Comparison of ENCODE assay signal across 8 mouse cellular contexts in genomic region chr13:101692239-101692784, GRCm38 (mm10).
DNase-seq lines count a peak whose midpoint lies in the region; ATAC-seq and TF ChIP-seq lines count a peak whose summit lies in the region.

No protein-coding gene starts in this region.

- no peaks in the 10 kb centered on the region for H3K9me3 ChIP-seq in embryonic facial prominence, embryonic 13.5 days
- no peaks in the 10 kb centered on the region for H3K9me3 ChIP-seq in liver, embryonic 15.5 days (replicated peaks)

- DNase-seq in urinary bladder, postnatal 14 days (ENCODE audit: low spot score): peak; percentile 60
- DNase-seq in urinary bladder, adult 2 months (ENCODE audit: low spot score): no peak
- DNase-seq in heart, postnatal 4 days: peak; percentile 35
- DNase-seq in layer of hippocampus, adult 2 months (ENCODE audit: low spot score in 2 of 2): peak; percentile 79 to 81
- DNase-seq in right cerebral cortex, postnatal 14 days: peak; percentile 74
- no peak for DNase-seq in gastrocnemius, postnatal 25 days

- H3K4me2 ChIP-seq in embryonic facial prominence, embryonic 13.5 days: peak overlapping the region; percentile 85
- H3K4me2 ChIP-seq in liver, embryonic 15.5 days: peak overlapping the region; percentile 95

- H3K27ac ChIP-seq in embryonic facial prominence, embryonic 13.5 days: peak overlapping the region; percentile 40
- H3K27ac ChIP-seq in layer of hippocampus, adult 2 months: peak overlapping the region; percentile 95
- peak overlapping the region; percentile 95 for H3K27ac ChIP-seq in liver, embryonic 15.5 days (replicated peaks)

- peak; percentile 56; the same call in 1 of the 2 replicates for ATAC-seq in embryonic facial prominence, embryonic 13.5 days (ENCODE audit: insufficient number of reproducible peaks, insufficient read depth, low FRiP score, low TSS enrichment, low read depth)
- peak; percentile 74 for ATAC-seq in liver, embryonic 15.5 days (ENCODE audit: insufficient read depth)

- WGBS in embryonic facial prominence, embryonic 13.5 days: 17% methylated on average over 17 of the region's 17 CpGs
- 35% methylated on average over 17 of the region's 17 CpGs for WGBS in liver, embryonic 15.5 days (ENCODE audit: insufficient replicate concordance)

- peaks cover 19% of the 10 kb centered on the region for H3K36me3 ChIP-seq in embryonic facial prominence, embryonic 13.5 days
- H3K36me3 ChIP-seq in liver, embryonic 15.5 days (replicated peaks): peaks cover 27% of the 10 kb centered on the region

- no peak for TF ChIP-seq CTCF in layer of hippocampus, adult 2 months (conservative IDR thresholded peaks at IDR 0.05)

- no peaks in the 10 kb centered on the region for H3K27me3 ChIP-seq in embryonic facial prominence, embryonic 13.5 days
- H3K27me3 ChIP-seq in liver, embryonic 15.5 days: no peaks in the 10 kb centered on the region

- peak overlapping the region; percentile 59 for H3K4me3 ChIP-seq in embryonic facial prominence, embryonic 13.5 days
- peak overlapping the region; percentile 66 for H3K4me3 ChIP-seq in layer of hippocampus, adult 2 months
- H3K4me3 ChIP-seq in liver, embryonic 15.5 days (replicated peaks): peak overlapping the region; percentile 78

- peaks cover 56% of the 10 kb centered on the region for H3K4me1 ChIP-seq in embryonic facial prominence, embryonic 13.5 days
- peaks cover 60% of the 10 kb centered on the region for H3K4me1 ChIP-seq in liver, embryonic 15.5 days (replicated peaks)

- H3K9ac ChIP-seq in embryonic facial prominence, embryonic 13.5 days: peak overlapping the region; percentile 54; the same call in 1 of the 2 replicates
- H3K9ac ChIP-seq in liver, embryonic 15.5 days: peak overlapping the region; percentile 87

Comparison
In these comparisons a context has a peak if more than half of its experiments do, and no peak if none do; other contexts are left out.
1. DNase-seq: peak in urinary bladder, postnatal 14 days (single experiment), heart, postnatal 4 days (single experiment), layer of hippocampus, adult 2 months (2 of 2) and right cerebral cortex, postnatal 14 days (single experiment); none in urinary bladder, adult 2 months (single experiment) and gastrocnemius, postnatal 25 days (single experiment).
2. H3K27ac ChIP-seq: peak in every context shown above with its lines; median percentile 95 in layer of hippocampus, adult 2 months; 95 in liver, embryonic 15.5 days; 40 in embryonic facial prominence, embryonic 13.5 days.
3. Peak in every context shown above with its lines, with median percentiles within 50 percentile points of each other: H3K4me3 ChIP-seq.